Mouse (Mus musculus): Measurements from ENCODE around the gene Sirt5. TPM values are rescaled to one million over a fixed set of nuclear protein-coding genes. Genes with fewer than 3 reads are reported as not detected.

The Sirt5 gene
- polyA plus RNA-seq, 1 experiment from 2014 or later: 19.6 TPM

- Histone ChIP-seq H3K4me3 (ENCODE audit: low read length) (no peak overlapping the region), H3K9me3 (ENCODE audit: low read length) (no peaks in the 10 kb centered on the region), H3K4me2 (replicated peaks; ENCODE audit: low read depth, low read length) (no peak overlapping the region), H3K27me3 (ENCODE audit: insufficient read depth, low read length) (no peaks in the 10 kb centered on the region), H3K36me3 (ENCODE audit: insufficient read depth, low read length) (no peaks in the 10 kb centered on the region), H3K9ac (replicated peaks; ENCODE audit: low read length) (no peak overlapping the region), H3K27ac (ENCODE audit: low read length) (no peak overlapping the region), H3K4me1 (ENCODE audit: insufficient read depth, low read length) (peaks cover 8% of the 10 kb centered on the region; the same call in 1 of the 2 replicates)
- WGBS: 63% methylated on average over 4 of the region's 4 CpGs
- no peak for ATAC-seq (ENCODE audit: low FRiP score, low TSS enrichment)
Observed at GRCm38 (mm10) chr13:43338632-43339031, 26.7 kb upstream of the Sirt5 start.

- Histone ChIP-seq H3K9ac (replicated peaks; ENCODE audit: low read length) (no peak overlapping the region), H3K4me3 (ENCODE audit: low read length) (no peak overlapping the region), H3K27ac (ENCODE audit: low read length) (no peak overlapping the region)
Observed at GRCm38 (mm10) chr13:43346825-43347224, 18.5 kb upstream of the Sirt5 start.

DNA sequence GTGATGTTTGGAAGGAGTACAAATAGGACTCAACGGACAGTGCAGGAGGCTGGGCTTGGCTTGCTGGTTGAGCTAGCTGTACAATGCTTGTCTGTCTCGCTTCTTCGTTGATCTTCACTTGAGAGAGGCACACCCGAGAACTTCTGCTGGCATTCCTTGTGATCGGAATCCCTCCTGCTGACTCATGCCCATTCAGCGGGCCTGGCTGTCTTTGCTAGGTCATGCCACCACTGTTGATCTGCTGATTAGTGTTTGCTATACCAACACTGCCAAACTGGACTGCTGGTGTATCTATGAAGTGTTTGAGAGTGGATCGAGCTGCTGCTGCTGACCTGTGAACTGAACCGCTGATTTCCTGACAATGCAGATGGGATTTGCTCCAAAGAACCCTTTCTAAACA lies 15.9 kb upstream of the Sirt5 start:
- no peak overlapping the region for H3K4me3 ChIP-seq (ENCODE audit: low read length)
- 83% methylated on average over 8 of the region's 8 CpGs for WGBS
- no peak overlapping the region for H3K27ac ChIP-seq (ENCODE audit: low read length)
- no peaks in the 10 kb centered on the region for H3K27me3 ChIP-seq (ENCODE audit: insufficient read depth, low read length)
- no peaks in the 10 kb centered on the region for H3K9me3 ChIP-seq (ENCODE audit: low read length)
- no peak overlapping the region for H3K4me2 ChIP-seq (replicated peaks; ENCODE audit: low read depth, low read length)
- ATAC-seq (ENCODE audit: low FRiP score, low TSS enrichment): no peak
- no peaks in the 10 kb centered on the region for H3K4me1 ChIP-seq (ENCODE audit: insufficient read depth, low read length)
- no peak overlapping the region for H3K9ac ChIP-seq (replicated peaks; ENCODE audit: low read length)
- H3K36me3 ChIP-seq (ENCODE audit: insufficient read depth, low read length): no peaks in the 10 kb centered on the region

More at GRCm38 (mm10) chr13:43346825-43347224, 18.5 kb upstream of the Sirt5 start:
- no peaks in the 10 kb centered on the region for H3K27me3 ChIP-seq (ENCODE audit: insufficient read depth, low read length)
- H3K36me3 ChIP-seq (ENCODE audit: insufficient read depth, low read length): no peaks in the 10 kb centered on the region
- ATAC-seq (ENCODE audit: low FRiP score, low TSS enrichment): no peak
- H3K4me2 ChIP-seq (replicated peaks; ENCODE audit: low read depth, low read length): no peak overlapping the region
- no peaks in the 10 kb centered on the region for H3K9me3 ChIP-seq (ENCODE audit: low read length)
- H3K4me1 ChIP-seq (ENCODE audit: insufficient read depth, low read length): no peaks in the 10 kb centered on the region

GRCm38 (mm10) chr13:43350489-43351169 lies 14.7 kb upstream of the Sirt5 start:
- no peaks in the 10 kb centered on the region for H3K4me1 ChIP-seq (ENCODE audit: insufficient read depth, low read length)
- no peak overlapping the region for H3K9ac ChIP-seq (replicated peaks; ENCODE audit: low read length)
- no peak overlapping the region for H3K27ac ChIP-seq (ENCODE audit: low read length)
- no peak for ATAC-seq (ENCODE audit: low FRiP score, low TSS enrichment)
- H3K4me2 ChIP-seq (replicated peaks; ENCODE audit: low read depth, low read length): no peak overlapping the region
- H3K4me3 ChIP-seq (ENCODE audit: low read length): no peak overlapping the region
- no peaks in the 10 kb centered on the region for H3K36me3 ChIP-seq (ENCODE audit: insufficient read depth, low read length)
- H3K27me3 ChIP-seq (ENCODE audit: insufficient read depth, low read length): no peaks in the 10 kb centered on the region
- 70% methylated on average over 9 of the region's 9 CpGs for WGBS
- H3K9me3 ChIP-seq (ENCODE audit: low read length): no peaks in the 10 kb centered on the region

DNA sequence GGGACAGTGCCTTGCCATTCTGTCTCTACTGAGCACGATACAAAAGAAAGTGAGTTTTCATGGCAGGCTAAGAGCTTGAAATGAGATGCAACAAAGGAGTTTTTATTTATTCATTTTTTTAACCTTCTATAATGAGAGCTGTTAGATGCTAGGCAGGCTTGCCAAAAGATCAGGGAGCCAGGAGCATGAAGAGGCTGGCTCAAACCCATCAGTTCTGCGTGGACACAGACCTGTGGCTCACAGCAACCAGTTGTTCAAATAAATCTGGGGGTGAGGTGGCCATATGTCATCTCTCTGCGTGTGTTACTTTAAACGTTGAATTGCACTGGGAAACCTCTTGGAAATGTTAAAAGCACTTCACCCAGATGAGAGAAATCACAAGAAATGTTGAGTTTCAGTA lies 11.9 kb upstream of the Sirt5 start:
- no peaks in the 10 kb centered on the region for H3K27me3 ChIP-seq (ENCODE audit: insufficient read depth, low read length)
- no peaks in the 10 kb centered on the region for H3K36me3 ChIP-seq (ENCODE audit: insufficient read depth, low read length)
- H3K27ac ChIP-seq (ENCODE audit: low read length): no peak overlapping the region
- no peaks in the 10 kb centered on the region for H3K4me1 ChIP-seq (ENCODE audit: insufficient read depth, low read length)
- no peaks in the 10 kb centered on the region for H3K9me3 ChIP-seq (ENCODE audit: low read length)
- no peak overlapping the region for H3K4me3 ChIP-seq (ENCODE audit: low read length)
- ATAC-seq (ENCODE audit: low FRiP score, low TSS enrichment): no peak
- WGBS: 58% methylated on average over 4 of the region's 4 CpGs
- H3K4me2 ChIP-seq (replicated peaks; ENCODE audit: low read depth, low read length): no peak overlapping the region
- H3K9ac ChIP-seq (replicated peaks; ENCODE audit: low read length): no peak overlapping the region

GRCm38 (mm10) chr13:43354362-43354761 lies 10.9 kb upstream of the Sirt5 start:
- no peak overlapping the region for H3K4me3 ChIP-seq (ENCODE audit: low read length)
- no peak overlapping the region for H3K27ac ChIP-seq (ENCODE audit: low read length)
- no peak overlapping the region for H3K9ac ChIP-seq (replicated peaks; ENCODE audit: low read length)
- WGBS: 60% methylated on average over 12 of the region's 12 CpGs
- ATAC-seq (ENCODE audit: low FRiP score, low TSS enrichment): no peak
- H3K4me1 ChIP-seq (ENCODE audit: insufficient read depth, low read length): no peaks in the 10 kb centered on the region
- H3K27me3 ChIP-seq (ENCODE audit: insufficient read depth, low read length): no peaks in the 10 kb centered on the region
- no peaks in the 10 kb centered on the region for H3K9me3 ChIP-seq (ENCODE audit: low read length)
- H3K36me3 ChIP-seq (ENCODE audit: insufficient read depth, low read length): no peaks in the 10 kb centered on the region
- H3K4me2 ChIP-seq (replicated peaks; ENCODE audit: low read depth, low read length): no peak overlapping the region

GRCm38 (mm10) chr13:43356346-43357125 lies 8.8 kb upstream of the Sirt5 start:
- Histone ChIP-seq H3K4me3 (ENCODE audit: low read length) (no peak overlapping the region), H3K4me2 (replicated peaks; ENCODE audit: low read depth, low read length) (no peak overlapping the region), H3K4me1 (ENCODE audit: insufficient read depth, low read length) (no peaks in the 10 kb centered on the region), H3K27me3 (ENCODE audit: insufficient read depth, low read length) (no peaks in the 10 kb centered on the region), H3K9ac (replicated peaks; ENCODE audit: low read length) (no peak overlapping the region), H3K27ac (ENCODE audit: low read length) (no peak overlapping the region), H3K9me3 (ENCODE audit: low read length) (no peaks in the 10 kb centered on the region), H3K36me3 (ENCODE audit: insufficient read depth, low read length) (no peaks in the 10 kb centered on the region)
- ATAC-seq (ENCODE audit: low FRiP score, low TSS enrichment): no peak
- WGBS: 90% methylated on average over 14 of the region's 14 CpGs

GRCm38 (mm10) chr13:43360534-43360933 lies 4.8 kb upstream of the Sirt5 start:
- Histone ChIP-seq H3K36me3 (ENCODE audit: insufficient read depth, low read length) (no peaks in the 10 kb centered on the region), H3K27me3 (ENCODE audit: insufficient read depth, low read length) (no peaks in the 10 kb centered on the region), H3K27ac (ENCODE audit: low read length) (no peak overlapping the region), H3K4me2 (replicated peaks; ENCODE audit: low read depth, low read length) (no peak overlapping the region), H3K4me3 (ENCODE audit: low read length) (no peak overlapping the region), H3K4me1 (ENCODE audit: insufficient read depth, low read length) (no peaks in the 10 kb centered on the region), H3K9me3 (ENCODE audit: low read length) (no peaks in the 10 kb centered on the region), H3K9ac (replicated peaks; ENCODE audit: low read length) (no peak overlapping the region)
- WGBS: 70% methylated on average over 6 of the region's 6 CpGs
- ATAC-seq (ENCODE audit: low FRiP score, low TSS enrichment): no peak

GRCm38 (mm10) chr13:43362353-43362752 lies 2.9 kb upstream of the Sirt5 start:
- Histone ChIP-seq H3K27ac (ENCODE audit: low read length) (no peak overlapping the region), H3K9me3 (ENCODE audit: low read length) (no peaks in the 10 kb centered on the region), H3K4me1 (ENCODE audit: insufficient read depth, low read length) (peaks cover 5% of the 10 kb centered on the region; the same call in 1 of the 2 replicates), H3K4me3 (ENCODE audit: low read length) (no peak overlapping the region), H3K27me3 (ENCODE audit: insufficient read depth, low read length) (no peaks in the 10 kb centered on the region), H3K9ac (replicated peaks; ENCODE audit: low read length) (no peak overlapping the region), H3K36me3 (ENCODE audit: insufficient read depth, low read length) (no peaks in the 10 kb centered on the region), H3K4me2 (replicated peaks; ENCODE audit: low read depth, low read length) (no peak overlapping the region)
- no peak for ATAC-seq (ENCODE audit: low FRiP score, low TSS enrichment)
- WGBS: 69% methylated on average over 9 of the region's 9 CpGs

- Histone ChIP-seq H3K36me3 (ENCODE audit: insufficient read depth, low read length) (peaks cover 3% of the 10 kb centered on the region; the same call in 1 of the 2 replicates), H3K9me3 (ENCODE audit: low read length) (no peaks in the 10 kb centered on the region), H3K27ac (ENCODE audit: low read length) (peak overlapping the region; percentile 68), H3K4me3 (ENCODE audit: low read length) (peak overlapping the region; percentile 58), H3K4me1 (ENCODE audit: insufficient read depth, low read length) (peaks cover 5% of the 10 kb centered on the region; the same call in 1 of the 2 replicates), H3K9ac (replicated peaks; ENCODE audit: low read length) (peak overlapping the region; percentile 80), H3K27me3 (ENCODE audit: insufficient read depth, low read length) (no peaks in the 10 kb centered on the region), H3K4me2 (replicated peaks; ENCODE audit: low read depth, low read length) (peak overlapping the region; percentile 87)
- WGBS: 9% methylated on average over 11 of the region's 11 CpGs
- ATAC-seq (ENCODE audit: low FRiP score, low TSS enrichment): peak; percentile 36
Observed at GRCm38 (mm10) chr13:43365825-43366184, 509 bp downstream of the Sirt5 start.
